Mouse (Mus musculus): ENCODE measurements at regions not wholly inside any gene's neighbourhood (a gene's known extent, or its start where the extent isn't known, plus 50 kb on each side); places are given as distances from the start of the nearest gene placed in this dataset.

GRCm38 (mm10) chr7:136674159-136674558, 220.3 kb upstream of the Mgmt start:
- no peak for DNase-seq (ENCODE audit: low spot score)

GRCm38 (mm10) chr7:136675041-136675440, 219.4 kb upstream of the Mgmt start:
- DNase-seq (ENCODE audit: low spot score): no peak

- no peak for DNase-seq (ENCODE audit: low spot score)
These were observed 218.3 kb upstream of the Mgmt start for GRCm38 (mm10) chr7:136676104-136676503.

GRCm38 (mm10) chr7:136676987-136677545, 217.3 kb upstream of the Mgmt start:
- DNase-seq (ENCODE audit: low spot score): no peak

GRCm38 (mm10) chr7:136689579-136689978, 204.8 kb upstream of the Mgmt start:
- DNase-seq (ENCODE audit: low spot score): no peak

GRCm38 (mm10) chr7:136706246-136706645, 188.2 kb upstream of the Mgmt start:
- no peak for DNase-seq (ENCODE audit: low spot score)

GRCm38 (mm10) chr7:136707200-136708003, 187.0 kb upstream of the Mgmt start:
- no peak for DNase-seq (ENCODE audit: low spot score)

- no peak for DNase-seq (ENCODE audit: low spot score)
These were observed 186.4 kb upstream of the Mgmt start for GRCm38 (mm10) chr7:136708004-136708435.

GRCm38 (mm10) chr7:136710653-136711052, 183.8 kb upstream of the Mgmt start:
- DNase-seq (ENCODE audit: low spot score): no peak

- no peak for DNase-seq (ENCODE audit: low spot score)
These were observed 181.3 kb upstream of the Mgmt start for GRCm38 (mm10) chr7:136712962-136713640.

- DNase-seq (ENCODE audit: low spot score): no peak
These were observed 166.6 kb upstream of the Mgmt start for GRCm38 (mm10) chr7:136727628-136728402.

GRCm38 (mm10) chr7:136742171-136742570, 152.2 kb upstream of the Mgmt start:
- no peak for DNase-seq (ENCODE audit: low spot score)

- DNase-seq (ENCODE audit: low spot score): no peak
These were observed 149.0 kb upstream of the Mgmt start for GRCm38 (mm10) chr7:136745412-136745811.

- no peak for DNase-seq (ENCODE audit: low spot score)
These were observed 142.9 kb upstream of the Mgmt start for GRCm38 (mm10) chr7:136751477-136751876.

- no peak for DNase-seq (ENCODE audit: low spot score)
These were observed 139.6 kb upstream of the Mgmt start for GRCm38 (mm10) chr7:136754821-136755220.

GRCm38 (mm10) chr7:136765026-136765425, 129.4 kb upstream of the Mgmt start:
- no peak for DNase-seq (ENCODE audit: low spot score)

- DNase-seq (ENCODE audit: low spot score): no peak
These were observed 127.2 kb upstream of the Mgmt start for GRCm38 (mm10) chr7:136767231-136767630.

GRCm38 (mm10) chr7:136780708-136781107, 113.7 kb upstream of the Mgmt start:
- DNase-seq (ENCODE audit: low spot score): no peak

GRCm38 (mm10) chr7:136791162-136791561, 103.3 kb upstream of the Mgmt start:
- no peak for DNase-seq (ENCODE audit: low spot score)

GRCm38 (mm10) chr7:136792131-136792530, 102.3 kb upstream of the Mgmt start:
- DNase-seq (ENCODE audit: low spot score): no peak

GRCm38 (mm10) chr7:136796415-136796814, 98.0 kb upstream of the Mgmt start:
- no peak for DNase-seq (ENCODE audit: low spot score)

- DNase-seq (ENCODE audit: low spot score): no peak
These were observed 96.5 kb upstream of the Mgmt start for GRCm38 (mm10) chr7:136797780-136798435.
